In genomic region chr7:80325292-80325868, GRCm38 (mm10) we compare ENCODE assay signal across 10 mouse cellular contexts. TPM values are rescaled to one million over a fixed set of nuclear protein-coding genes. Genes with fewer than 3 reads are reported as not detected.
DNase-seq lines count a peak whose midpoint lies in the region; ATAC-seq and TF ChIP-seq lines count a peak whose summit lies in the region.
"Had no signal": no experiment of that assay in that cellular context is flagged by ENCODE, and none has a peak within 500 bp of the region (broad histone marks: within the 10 kb centered on the region; RNA-seq: fewer than 3 reads in every experiment).

No protein-coding gene starts in this region.

- DNase-seq in forebrain, embryonic 14.5 days (ENCODE audit: low spot score), result no peak
- no peak for DNase-seq in left cerebral cortex, adult 2 months (ENCODE audit: extremely low spot score in 1 of 2, low spot score in 2 of 2)
- no peak for DNase-seq in left cerebral cortex, adult 18-20 months (ENCODE audit: low spot score in 2 of 2)
- peak; percentile 49 for DNase-seq in brain, adult 2 months (ENCODE audit: low read depth, low spot score)
- no peak for DNase-seq in right cerebral cortex, postnatal 14 days
- no peak for DNase-seq in adrenal gland, postnatal 10 days
- DNase-seq: cerebellum, postnatal 36 days had no signal

- H3K4me1 ChIP-seq in forebrain, embryonic 12.5 days, result peaks cover 22% of the 10 kb centered on the region
- H3K4me1 ChIP-seq in forebrain, embryonic 14.5 days (ENCODE audit: control insufficient read depth, insufficient read depth, low read length), result peaks cover 9% of the 10 kb centered on the region
- H3K4me1 ChIP-seq in liver, embryonic 12.5 days, result peaks cover 25% of the 10 kb centered on the region

- H3K4me2 ChIP-seq in forebrain, embryonic 12.5 days, result no peak overlapping the region
- no peak overlapping the region for H3K4me2 ChIP-seq in forebrain, embryonic 14.5 days (ENCODE audit: low read length)
- H3K4me2 ChIP-seq in liver, embryonic 12.5 days, result peak overlapping the region; percentile 87; the same call in 1 of the 2 replicates

- intact Hi-C loops in left cerebral cortex, adult 2 months (cut with DNase I), result no loop called here

- no peak for TF ChIP-seq CTCF in left cerebral cortex, adult 2 months (IDR thresholded peaks at IDR 0.05)

- H3K4me3 ChIP-seq in forebrain, embryonic 12.5 days (replicated peaks), result no peak overlapping the region
- no peak overlapping the region for H3K4me3 ChIP-seq in forebrain, embryonic 14.5 days (ENCODE audit: low read depth, low read length)
- no peak overlapping the region for H3K4me3 ChIP-seq in left cerebral cortex, adult 2 months
- no peak overlapping the region for H3K4me3 ChIP-seq in liver, embryonic 12.5 days

- no peaks in the 10 kb centered on the region for H3K27me3 ChIP-seq in forebrain, embryonic 12.5 days
- no peaks in the 10 kb centered on the region for H3K27me3 ChIP-seq in forebrain, embryonic 14.5 days (replicated peaks; ENCODE audit: control insufficient read depth, insufficient read depth, low read length)
- H3K27me3 ChIP-seq in liver, embryonic 12.5 days (replicated peaks), result no peaks in the 10 kb centered on the region

- ATAC-seq in forebrain, embryonic 12.5 days (ENCODE audit: low FRiP score), result no peak
- ATAC-seq in forebrain, embryonic 14.5 days, result no peak
- ATAC-seq in liver, embryonic 12.5 days, result no peak
- ATAC-seq: inflammation-experienced regulatory T-cells, adult 6 months had no signal

- 96% methylated on average over 16 of the region's 16 CpGs for WGBS in forebrain, embryonic 12.5 days
- WGBS in forebrain, embryonic 14.5 days, result 95% methylated on average over 16 of the region's 16 CpGs
- WGBS in liver, embryonic 12.5 days (ENCODE audit: insufficient replicate concordance), result 89% methylated on average over 16 of the region's 16 CpGs

- H3K36me3 ChIP-seq in forebrain, embryonic 12.5 days (replicated peaks), result peaks cover 61% of the 10 kb centered on the region
- peaks cover 59% of the 10 kb centered on the region for H3K36me3 ChIP-seq in forebrain, embryonic 14.5 days (ENCODE audit: control insufficient read depth, insufficient read depth, low read length)
- peaks cover 62% of the 10 kb centered on the region for H3K36me3 ChIP-seq in liver, embryonic 12.5 days

- no peaks in the 10 kb centered on the region for H3K9me3 ChIP-seq in forebrain, embryonic 12.5 days
- no peaks in the 10 kb centered on the region for H3K9me3 ChIP-seq in forebrain, embryonic 14.5 days (replicated peaks; ENCODE audit: control insufficient read depth, low read length)
- no peaks in the 10 kb centered on the region for H3K9me3 ChIP-seq in liver, embryonic 12.5 days (replicated peaks)

- H3K9ac ChIP-seq in forebrain, embryonic 12.5 days, result no peak overlapping the region
- H3K9ac ChIP-seq in forebrain, embryonic 14.5 days (ENCODE audit: low read length), result no peak overlapping the region
- H3K9ac ChIP-seq in liver, embryonic 12.5 days, result 0 out of 2 replicates have a peak overlapping the region, but pooled peaks have one; percentile 8

- H3K27ac ChIP-seq in forebrain, embryonic 12.5 days, result 0 out of 2 replicates have a peak overlapping the region, but pooled peaks have one; percentile 25
- H3K27ac ChIP-seq in forebrain, embryonic 14.5 days (ENCODE audit: low read depth, low read length), result no peak overlapping the region
- H3K27ac ChIP-seq in left cerebral cortex, adult 2 months, result peak overlapping the region; percentile 48; the same call in 1 of the 2 replicates
- H3K27ac ChIP-seq in liver, embryonic 12.5 days, result peak overlapping the region; percentile 18

RNA-seq across cellular contexts. Expression of gene Rccd1, which starts 1.1 kb away (rescaled TPM):
- polyA plus RNA-seq in forebrain, embryonic 12.5 days (2016; fragmentation: Nextera tagmentation; extraction: Ambion mirVana), result 14.1 and 19.1 TPM in 2 replicates
- 7.0 and 11.4 TPM in 2 replicates for polyA plus RNA-seq in forebrain, embryonic 14.5 days (2014; fragmentation: Nextera tagmentation; extraction: Ambion mirVana)
- 10 to 100 TPM; 14.9 to 15.2 TPM for total RNA-seq in left cerebral cortex, adult 2 months (2021)
- 10 to 100 TPM; 13.1 to 14.5 TPM for total RNA-seq in left cerebral cortex, adult 18-20 months (2021)
- 5.1 and 5.6 TPM in 2 replicates for polyA plus RNA-seq in liver, embryonic 12.5 days (2016; fragmentation: Nextera tagmentation; extraction: Ambion mirVana)
- 10 to 100 TPM in 1 of 2 experiments, 1 to 10 TPM in 1; 8.4 to 13.8 TPM for total RNA-seq in adrenal gland, postnatal 10 days (2021)

RNA-seq across cellular contexts. Expression of gene Unc45a, which starts 15.4 kb away (rescaled TPM):
- 43.5 and 45.5 TPM in 2 replicates for polyA plus RNA-seq in forebrain, embryonic 12.5 days (2016; fragmentation: Nextera tagmentation; extraction: Ambion mirVana)
- 29.6 and 36.4 TPM in 2 replicates for polyA plus RNA-seq in forebrain, embryonic 14.5 days (2014; fragmentation: Nextera tagmentation; extraction: Ambion mirVana)
- 10 to 100 TPM; 37.7 to 43.7 TPM for total RNA-seq in left cerebral cortex, adult 2 months (2021)
- 10 to 100 TPM; 38.0 to 40.4 TPM for total RNA-seq in left cerebral cortex, adult 18-20 months (2021)
- polyA plus RNA-seq in liver, embryonic 12.5 days (2016; fragmentation: Nextera tagmentation; extraction: Ambion mirVana), result 17.1 and 17.3 TPM in 2 replicates
- total RNA-seq in adrenal gland, postnatal 10 days (2021), result 10 to 100 TPM; 40.8 to 44.6 TPM

RNA-seq across cellular contexts. Expression of gene Hddc3, which starts 17.5 kb away (rescaled TPM):
- 24.4 and 28.3 TPM in 2 replicates for polyA plus RNA-seq in forebrain, embryonic 12.5 days (2016; fragmentation: Nextera tagmentation; extraction: Ambion mirVana)
- polyA plus RNA-seq in forebrain, embryonic 14.5 days (2014; fragmentation: Nextera tagmentation; extraction: Ambion mirVana), result 27.2 and 30.7 TPM in 2 replicates
- 10 to 100 TPM; 46.4 to 56.4 TPM for total RNA-seq in left cerebral cortex, adult 2 months (2021)
- total RNA-seq in left cerebral cortex, adult 18-20 months (2021), result 10 to 100 TPM; 49.7 to 54.5 TPM
- polyA plus RNA-seq in liver, embryonic 12.5 days (2016; fragmentation: Nextera tagmentation; extraction: Ambion mirVana), result 5.1 and 6.8 TPM in 2 replicates
- 10 to 100 TPM; 45.3 to 54.8 TPM for total RNA-seq in adrenal gland, postnatal 10 days (2021)

RNA-seq across cellular contexts. Expression of gene Prc1, which starts 31.1 kb away (rescaled TPM):
- 222 and 240 TPM in 2 replicates for polyA plus RNA-seq in forebrain, embryonic 12.5 days (2016; fragmentation: Nextera tagmentation; extraction: Ambion mirVana)
- 102 and 125 TPM in 2 replicates for polyA plus RNA-seq in forebrain, embryonic 14.5 days (2014; fragmentation: Nextera tagmentation; extraction: Ambion mirVana)
- under 1 TPM; 0.77 to 0.97 TPM for total RNA-seq in left cerebral cortex, adult 2 months (2021)
- total RNA-seq in left cerebral cortex, adult 18-20 months (2021), result under 1 TPM; 0.75 to 0.93 TPM
- polyA plus RNA-seq in liver, embryonic 12.5 days (2016; fragmentation: Nextera tagmentation; extraction: Ambion mirVana), result 150 and 158 TPM in 2 replicates
- total RNA-seq in adrenal gland, postnatal 10 days (2021), result 10 to 100 TPM; 38.9 to 43.4 TPM

RNA-seq across cellular contexts. Expression of gene Man2a2, which starts 45.8 kb away (rescaled TPM):
- polyA plus RNA-seq in forebrain, embryonic 12.5 days (2016; fragmentation: Nextera tagmentation; extraction: Ambion mirVana), result 23.8 and 26.0 TPM in 2 replicates
- 7.6 and 10.5 TPM in 2 replicates for polyA plus RNA-seq in forebrain, embryonic 14.5 days (2014; fragmentation: Nextera tagmentation; extraction: Ambion mirVana)
- total RNA-seq in left cerebral cortex, adult 2 months (2021), result 100 to 1,000 TPM; 152 to 157 TPM
- total RNA-seq in left cerebral cortex, adult 18-20 months (2021), result 100 to 1,000 TPM; 147 to 153 TPM
- polyA plus RNA-seq in liver, embryonic 12.5 days (2016; fragmentation: Nextera tagmentation; extraction: Ambion mirVana), result 5.8 and 6.5 TPM in 2 replicates
- 10 to 100 TPM; 56.2 to 93.5 TPM for total RNA-seq in adrenal gland, postnatal 10 days (2021)
